Mouse (Mus musculus) forebrain, embryonic 10.5 days (tissue): ENCODE data around the gene Ano4. TPM values are rescaled to one million over a fixed set of nuclear protein-coding genes. Genes with fewer than 3 reads are reported as not detected.

Experiments used
- DNase-seq: peaks from one replicate; pipeline ENCODE4 v3.0.0-alpha.2; 2017; ENCODE audit warnings: low spot score; ENCODE audit errors: extremely low spot score
- H3K27ac ChIP-seq: fragments of 300-500 bp; sonication (generic); 2 replicates; pipeline ENCODE4 v1.5.1; 2016; ENCODE audit warnings: mild to moderate bottlenecking
- H3K27me3 ChIP-seq: fragments of 300-500 bp; sonication (generic); 2 replicates; pipeline ENCODE4 v1.6.1; 2016; ENCODE audit warnings: mild to moderate bottlenecking; ENCODE audit not compliant: poor library complexity, severe bottlenecking
- H3K36me3 ChIP-seq: fragments of 300-500 bp; sonication (generic); replicated peaks from 2 replicates; pipeline ENCODE4 v1.6.1; 2016; ENCODE audit warnings: mild to moderate bottlenecking, moderate library complexity
- H3K4me1 ChIP-seq: fragments of 300-500 bp; sonication (generic); 2 replicates; pipeline ENCODE4 v1.6.1; 2016
- H3K4me3 ChIP-seq: fragments of 300-500 bp; sonication (generic); 2 replicates; pipeline ENCODE4 v1.5.1; 2016; ENCODE audit warnings: mild to moderate bottlenecking, moderate library complexity
- H3K9me3 ChIP-seq: fragments of 300-500 bp; sonication (generic); 2 replicates; pipeline ENCODE4 v1.6.1; 2016; ENCODE audit warnings: mild to moderate bottlenecking, moderate library complexity
- WGBS: fragments of 180-500 bp; shearing (Covaris S2); methylation state at CpG from one replicate; pipeline ENCODE4 v1.1.7; 2016; 5-methylcytosine and 5-hydroxymethylcytosine counted together
- polyA plus RNA-seq: library from polyadenylated mRNA; unstranded; fragments of >200 nt; fragmentation: Nextera tagmentation; extraction: Ambion mirVana; gene quantifications from 2 replicates; pipeline ENCODE4 v1.2.1, GENCODE M21; 2016

Ano4 gene
- polyA plus RNA-seq, 1 experiment from 2014 or later: 0.41 TPM

DNA sequence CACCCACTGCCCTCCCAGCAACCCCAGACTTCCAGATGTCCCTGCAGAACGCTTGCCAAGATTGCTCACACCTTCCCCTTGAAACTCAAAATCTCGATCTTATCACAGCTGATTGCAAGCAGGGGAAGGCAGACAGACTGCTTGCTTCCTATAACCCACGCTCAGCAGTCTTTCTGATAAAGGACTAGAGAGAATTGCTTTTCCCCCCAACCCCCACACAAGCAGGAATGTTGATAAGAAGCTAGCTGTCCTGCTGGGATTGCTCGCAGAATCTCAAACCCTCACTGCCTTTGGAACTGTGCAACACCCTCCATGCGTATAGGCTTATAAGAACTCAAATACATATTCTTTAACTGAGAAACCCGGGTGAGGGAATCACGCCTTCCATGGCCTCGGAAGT is 846 bp downstream of the Ano4 start:
- H3K27ac ChIP-seq: no peak overlapping the region
- no peaks in the 10 kb centered on the region for H3K36me3 ChIP-seq
- peaks cover 12% of the 10 kb centered on the region for H3K4me1 ChIP-seq
- no peaks in the 10 kb centered on the region for H3K9me3 ChIP-seq
- DNase-seq: no peak
- WGBS: 22% methylated on average over 8 of the region's 8 CpGs
- H3K4me3 ChIP-seq: no peak overlapping the region
- peaks cover 61% of the 10 kb centered on the region for H3K27me3 ChIP-seq

DNA sequence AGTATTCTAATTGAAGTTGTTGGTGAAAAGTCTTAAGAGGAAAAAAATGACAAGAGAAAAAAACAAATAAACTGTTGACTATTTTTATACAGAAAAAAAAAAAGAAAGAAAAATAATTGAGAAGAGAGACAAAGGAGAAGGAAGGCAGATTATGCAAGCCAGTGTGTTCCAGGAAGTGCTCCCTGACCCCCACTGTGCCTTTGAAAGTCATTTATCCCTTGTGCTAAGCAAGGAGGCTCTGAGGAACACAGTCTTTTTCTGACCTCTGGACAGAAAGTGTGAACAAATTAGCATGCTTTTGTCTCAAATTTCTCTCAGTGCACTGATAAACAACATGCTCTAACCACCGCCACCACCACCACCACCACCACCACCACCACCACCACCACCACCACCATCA is 14.3 kb downstream of the Ano4 start:
- Histone ChIP-seq H3K4me1 (peaks cover 5% of the 10 kb centered on the region), H3K4me3 (no peak overlapping the region), H3K27me3 (no peaks in the 10 kb centered on the region), H3K9me3 (no peaks in the 10 kb centered on the region), H3K27ac (no peak overlapping the region), H3K36me3 (no peaks in the 10 kb centered on the region)
- WGBS: no CpG with 5 or more reads among the region's 1 CpGs
- no peak for DNase-seq

GRCm38 (mm10) chr10:89329806-89330205 is 14.8 kb downstream of the Ano4 start:
- 83% methylated on average over 8 of the region's 8 CpGs for WGBS
- no peaks in the 10 kb centered on the region for H3K36me3 ChIP-seq
- no peak overlapping the region for H3K4me3 ChIP-seq
- no peak overlapping the region for H3K27ac ChIP-seq
- H3K27me3 ChIP-seq: no peaks in the 10 kb centered on the region
- H3K9me3 ChIP-seq: no peaks in the 10 kb centered on the region
- H3K4me1 ChIP-seq: peaks cover 5% of the 10 kb centered on the region
- DNase-seq: no peak

DNA sequence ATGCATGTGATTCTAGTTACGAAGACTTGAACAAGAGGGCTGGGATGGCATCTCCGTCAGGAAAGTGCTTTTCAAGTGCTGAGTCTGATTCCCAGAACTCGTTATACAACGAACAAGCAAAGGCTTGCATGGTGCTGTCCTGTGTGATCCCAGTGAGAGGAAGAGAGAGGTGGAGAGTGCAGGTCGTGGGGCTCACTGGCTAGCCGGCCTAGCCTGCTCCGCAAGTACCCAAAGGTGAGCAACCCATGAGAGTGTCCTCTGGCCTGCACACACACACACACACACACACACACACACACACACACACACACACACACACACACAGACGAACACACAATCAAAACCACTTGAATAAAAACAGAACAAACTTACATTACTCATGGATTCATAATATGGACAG is 15.7 kb downstream of the Ano4 start:
- WGBS: 73% methylated on average over 8 of the region's 8 CpGs
- no peak for DNase-seq

DNA sequence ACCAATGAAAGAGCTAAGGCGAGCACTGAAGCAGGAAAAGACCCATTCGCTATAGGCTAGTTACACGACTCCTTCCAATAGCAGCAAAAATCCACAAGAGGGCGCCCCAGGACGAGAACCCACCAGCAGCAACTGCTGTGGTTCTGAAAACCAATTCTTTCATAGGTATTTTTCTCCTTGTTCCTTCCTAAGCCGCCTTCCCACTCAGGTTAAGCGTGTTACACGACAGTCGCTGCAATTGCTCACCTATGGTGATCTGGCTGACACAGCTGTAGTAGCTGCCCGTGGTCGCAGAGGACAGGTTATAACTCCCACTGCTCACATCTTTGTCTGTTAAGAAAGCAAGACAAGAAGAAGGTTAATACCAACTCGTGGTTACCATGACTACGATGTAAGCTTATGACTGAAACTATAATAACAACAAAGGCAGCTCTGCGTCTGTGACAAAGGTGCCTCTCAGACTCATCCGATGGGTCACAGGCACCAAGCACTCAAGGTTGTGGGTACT is 17.5 kb downstream of the Ano4 start:
- peak; percentile 77 for DNase-seq
- H3K4me3 ChIP-seq: no peak overlapping the region
- peaks cover 5% of the 10 kb centered on the region for H3K4me1 ChIP-seq
- H3K9me3 ChIP-seq: no peaks in the 10 kb centered on the region
- no peaks in the 10 kb centered on the region for H3K36me3 ChIP-seq
- 28% methylated on average over 15 of the region's 15 CpGs for WGBS
- no peak overlapping the region for H3K27ac ChIP-seq
- no peaks in the 10 kb centered on the region for H3K27me3 ChIP-seq

More for the DNA sequence above, 15.7 kb downstream of the Ano4 start:
- Histone ChIP-seq H3K4me3 (no peak overlapping the region), H3K9me3 (no peaks in the 10 kb centered on the region), H3K4me1 (peaks cover 5% of the 10 kb centered on the region), H3K27ac (no peak overlapping the region), H3K36me3 (no peaks in the 10 kb centered on the region), H3K27me3 (no peaks in the 10 kb centered on the region)

GRCm38 (mm10) chr10:89326383-89326782 is 18.2 kb downstream of the Ano4 start:
- Histone ChIP-seq H3K27me3 (no peaks in the 10 kb centered on the region), H3K36me3 (no peaks in the 10 kb centered on the region), H3K4me1 (peaks cover 5% of the 10 kb centered on the region), H3K9me3 (no peaks in the 10 kb centered on the region), H3K4me3 (no peak overlapping the region), H3K27ac (no peak overlapping the region)
- WGBS: 90% methylated on average over 5 of the region's 5 CpGs
- DNase-seq: no peak

DNA sequence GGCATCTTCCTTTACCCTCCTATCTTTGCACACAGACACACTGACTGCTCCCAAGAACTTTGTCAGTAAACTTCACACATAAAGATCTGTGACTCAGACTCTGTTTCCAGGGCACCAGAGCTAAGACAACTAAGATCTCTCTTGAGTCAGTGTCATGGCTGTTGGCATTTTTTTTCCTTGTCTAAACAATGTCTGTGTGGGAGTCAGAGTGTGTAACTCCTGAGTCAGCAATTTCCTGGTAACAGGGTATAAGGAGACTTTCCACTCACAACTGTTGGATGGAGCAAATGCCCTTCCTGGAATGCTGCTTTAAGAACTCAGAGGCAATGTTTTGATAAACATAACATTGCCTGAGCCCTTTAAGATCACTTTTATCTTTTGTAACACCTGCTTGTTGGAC is 37.0 kb downstream of the Ano4 start:
- Histone ChIP-seq H3K27ac (no peak overlapping the region), H3K4me3 (no peak overlapping the region), H3K9me3 (peaks cover 7% of the 10 kb centered on the region; the same call in 1 of the 2 replicates), H3K36me3 (no peaks in the 10 kb centered on the region), H3K4me1 (no peaks in the 10 kb centered on the region), H3K27me3 (no peaks in the 10 kb centered on the region)
- DNase-seq: no peak

DNA sequence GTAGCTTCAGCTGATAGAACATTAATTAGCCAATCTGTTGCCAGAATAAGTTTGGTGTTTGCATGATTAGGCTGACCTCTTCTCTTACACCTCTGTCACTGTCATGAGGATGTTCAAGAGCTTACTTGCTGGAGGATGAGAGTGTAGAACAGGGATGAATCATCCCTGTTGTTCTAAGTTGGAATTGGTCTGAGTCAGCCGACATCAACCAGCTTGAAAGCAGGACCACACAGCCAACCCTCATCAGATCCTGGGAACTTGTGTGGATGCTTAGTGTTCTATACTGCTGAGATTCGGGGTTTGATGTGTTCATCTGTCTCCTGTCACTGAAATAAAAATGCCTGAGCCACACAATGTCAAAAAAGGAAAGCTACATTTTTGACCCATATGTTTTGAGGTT is 44.2 kb downstream of the Ano4 start:
- 77% methylated on average over 2 of the region's 2 CpGs for WGBS
- Histone ChIP-seq H3K9me3 (no peaks in the 10 kb centered on the region), H3K4me1 (no peaks in the 10 kb centered on the region), H3K4me3 (no peak overlapping the region), H3K27me3 (no peaks in the 10 kb centered on the region), H3K27ac (no peak overlapping the region), H3K36me3 (no peaks in the 10 kb centered on the region)
- DNase-seq: no peak

DNA sequence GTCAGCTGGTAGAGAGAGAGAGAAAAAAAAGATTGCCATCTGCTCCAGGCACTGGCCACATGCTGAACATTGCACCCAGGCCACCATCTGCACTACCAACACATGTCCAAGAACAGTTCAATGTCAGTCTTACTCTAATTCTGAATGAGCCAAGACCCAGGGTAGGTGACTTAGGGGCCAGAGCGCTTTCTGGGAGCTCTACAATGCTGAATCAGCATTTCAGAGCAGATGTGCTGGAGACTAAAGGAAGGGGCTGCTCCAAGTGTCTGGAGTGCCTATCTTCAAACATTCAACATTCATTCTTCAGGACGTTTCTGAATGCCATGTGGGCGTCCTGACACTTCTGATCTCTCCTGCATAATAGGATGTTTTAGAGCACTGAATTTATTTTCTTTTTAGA is 51.8 kb downstream of the Ano4 start:
- H3K4me1 ChIP-seq: no peaks in the 10 kb centered on the region
- H3K27ac ChIP-seq: no peak overlapping the region
- no peaks in the 10 kb centered on the region for H3K9me3 ChIP-seq
- no peaks in the 10 kb centered on the region for H3K27me3 ChIP-seq
- no peaks in the 10 kb centered on the region for H3K36me3 ChIP-seq
- no peak for DNase-seq
- H3K4me3 ChIP-seq: no peak overlapping the region
- 87% methylated on average over 3 of the region's 3 CpGs for WGBS

GRCm38 (mm10) chr10:89290698-89291097 is 53.9 kb downstream of the Ano4 start:
- WGBS: 75% methylated on average over 6 of the region's 6 CpGs

GRCm38 (mm10) chr10:89289290-89289689 is 55.3 kb downstream of the Ano4 start:
- Histone ChIP-seq H3K36me3 (no peaks in the 10 kb centered on the region), H3K9me3 (no peaks in the 10 kb centered on the region), H3K4me3 (no peak overlapping the region), H3K27me3 (no peaks in the 10 kb centered on the region), H3K27ac (no peak overlapping the region), H3K4me1 (no peaks in the 10 kb centered on the region)
- no peak for DNase-seq
- WGBS: 91% methylated on average over 4 of the region's 4 CpGs

More at GRCm38 (mm10) chr10:89290698-89291097, 53.9 kb downstream of the Ano4 start:
- H3K27me3 ChIP-seq: no peaks in the 10 kb centered on the region
- no peak overlapping the region for H3K4me3 ChIP-seq
- H3K4me1 ChIP-seq: no peaks in the 10 kb centered on the region
- H3K27ac ChIP-seq: no peak overlapping the region
- DNase-seq: no peak
- H3K36me3 ChIP-seq: no peaks in the 10 kb centered on the region
- no peaks in the 10 kb centered on the region for H3K9me3 ChIP-seq

GRCm38 (mm10) chr10:89280402-89280801 is 64.2 kb downstream of the Ano4 start:
- 79% methylated on average over 5 of the region's 5 CpGs for WGBS
- Histone ChIP-seq H3K27me3 (no peaks in the 10 kb centered on the region), H3K36me3 (no peaks in the 10 kb centered on the region), H3K9me3 (no peaks in the 10 kb centered on the region), H3K4me1 (peaks cover 7% of the 10 kb centered on the region; the same call in 1 of the 2 replicates), H3K27ac (no peak overlapping the region), H3K4me3 (no peak overlapping the region)
- DNase-seq: no peak

GRCm38 (mm10) chr10:89273001-89273680 is 71.4 kb downstream of the Ano4 start:
- no peaks in the 10 kb centered on the region for H3K9me3 ChIP-seq
- DNase-seq: no peak
- H3K36me3 ChIP-seq: no peaks in the 10 kb centered on the region
- H3K27ac ChIP-seq: no peak overlapping the region
- H3K4me3 ChIP-seq: no peak overlapping the region
- 92% methylated on average over 3 of the region's 3 CpGs for WGBS
- peaks cover 7% of the 10 kb centered on the region; the same call in 1 of the 2 replicates for H3K4me1 ChIP-seq
- H3K27me3 ChIP-seq: no peaks in the 10 kb centered on the region
